Mouse (Mus musculus) hematopoietic stem cell, adult 5-6 weeks (primary cell): ENCODE results near the gene Tmem201. TPM values are rescaled to one million over a fixed set of nuclear protein-coding genes. Genes with fewer than 3 reads are reported as not detected.
"Not testable (repeated sequence)": the region's sequence is repeated elsewhere in the genome, so short reads cannot be mapped to it uniquely, and the experiment has no call there.

Experiments
- ATAC-seq, 2 experiments: fragments of 125-278 bp in 1 of 2; replicated peaks in 1 of 2; 2 replicates each; pipeline ENCODE4 v1.8.0; 2016 to 2017; ENCODE audit warnings: inconsistent platforms in 2 of 2, mild to moderate bottlenecking in 2 of 2, moderate number of reproducible peaks in 2 of 2, low read depth in 1 of 2, moderate TSS enrichment in 1 of 2; ENCODE audit not compliant: low FRiP score in 2 of 2, poor library complexity in 2 of 2, severe bottlenecking in 2 of 2, insufficient read depth in 1 of 2, low TSS enrichment in 1 of 2
- total RNA-seq: library from RNA; stranded (forward); fragments of 172-1452, 232-1000 nt; gene quantifications from 2 replicates; pipeline ENCODE4 v1.2.3, GENCODE M21; 2017

Gene Tmem201
- total RNA-seq, 1 experiment from 2014 or later, result 16.4 TPM

DNA sequence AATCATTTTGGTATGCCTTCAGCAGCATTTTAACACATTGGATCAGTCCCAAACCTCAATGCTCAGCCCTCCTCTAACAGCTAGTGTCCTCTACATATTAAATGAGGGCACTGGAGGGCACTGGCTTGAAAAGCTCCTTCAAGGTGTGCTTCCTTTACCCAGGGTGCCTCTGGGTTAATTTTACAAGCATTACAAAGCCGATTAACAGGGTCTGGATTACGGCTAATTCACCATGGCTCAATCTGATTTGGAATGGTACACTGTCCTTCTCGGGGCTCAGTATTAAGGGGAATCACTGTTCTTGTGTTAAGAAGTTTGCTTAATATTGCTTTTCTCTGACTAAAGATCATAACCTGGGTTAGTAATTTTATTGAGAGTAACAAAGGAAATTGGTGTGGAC lies 15.0 kb upstream of the Tmem201 start:
- no peak for ATAC-seq

DNA sequence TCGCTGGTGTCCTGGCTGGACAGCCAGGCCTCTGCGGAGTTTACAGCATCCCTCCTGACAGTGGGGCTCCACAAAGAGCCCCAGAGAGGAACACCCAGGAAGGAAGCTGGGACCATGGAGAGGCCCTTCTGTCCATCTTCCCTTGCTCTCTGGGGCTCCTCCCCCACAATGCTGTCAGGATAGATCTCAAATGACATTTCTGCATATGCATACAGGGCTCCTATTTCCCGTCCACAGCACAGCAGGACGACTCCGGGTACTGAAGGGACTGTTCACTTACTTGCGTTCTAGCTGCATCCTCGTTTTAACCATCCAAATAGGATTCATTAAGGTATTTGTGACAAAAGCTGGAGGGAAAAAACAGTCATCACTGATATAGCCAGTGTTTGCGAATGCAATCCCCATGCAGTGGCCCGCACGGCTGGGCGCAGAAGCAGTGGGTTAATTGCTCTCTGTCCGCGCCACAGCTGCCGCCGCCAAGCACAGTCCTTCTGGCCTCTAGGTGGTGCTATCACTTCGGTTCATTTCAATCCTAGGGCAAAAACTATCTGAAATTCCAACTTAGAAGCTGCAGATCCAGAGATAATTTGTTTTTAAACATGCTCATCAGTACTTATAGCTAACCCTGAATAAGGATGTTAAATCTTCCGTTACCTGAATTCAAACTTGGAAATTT lies 14.4 kb upstream of the Tmem201 start:
- ATAC-seq, result peak; percentile 46 to 75; a peak in 3 of 4 replicates

DNA sequence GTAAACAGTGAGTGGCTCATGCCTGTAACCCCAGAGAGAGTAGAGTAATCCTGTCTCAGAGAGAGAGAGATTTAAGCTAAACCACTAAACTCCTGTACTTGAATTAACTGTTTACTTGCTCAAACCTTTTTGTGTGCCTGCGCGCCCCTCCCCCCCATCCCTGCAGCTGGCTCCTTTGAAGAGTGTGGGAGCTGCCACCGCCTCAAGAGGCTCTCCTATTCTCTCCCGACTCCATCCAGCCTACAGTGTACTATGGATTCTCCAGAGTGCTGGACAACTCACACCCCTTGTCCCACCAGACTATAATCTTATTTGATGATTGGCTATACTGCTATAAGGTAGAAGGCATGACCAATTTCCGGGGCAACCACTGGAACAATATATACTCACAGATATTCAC lies 12.8 kb upstream of the Tmem201 start:
- no peak for ATAC-seq

DNA sequence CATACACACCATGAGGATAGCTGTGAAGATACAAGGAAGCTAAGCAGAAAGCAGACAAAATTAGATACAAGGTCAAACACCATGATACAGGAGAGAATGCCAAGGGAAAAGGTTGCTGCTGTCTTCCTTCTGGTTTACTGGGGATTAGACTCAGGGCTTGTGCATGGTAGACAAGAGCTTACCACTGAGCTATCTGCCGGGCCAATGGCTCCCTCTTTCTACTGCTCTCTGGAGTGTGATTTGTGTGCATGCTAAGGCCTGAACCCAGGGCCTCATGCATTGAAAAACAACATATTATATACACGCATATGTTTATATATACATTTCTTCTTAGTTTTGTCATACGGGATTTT lies 11.8 kb upstream of the Tmem201 start:
- not testable (repeated sequence) for ATAC-seq

DNA sequence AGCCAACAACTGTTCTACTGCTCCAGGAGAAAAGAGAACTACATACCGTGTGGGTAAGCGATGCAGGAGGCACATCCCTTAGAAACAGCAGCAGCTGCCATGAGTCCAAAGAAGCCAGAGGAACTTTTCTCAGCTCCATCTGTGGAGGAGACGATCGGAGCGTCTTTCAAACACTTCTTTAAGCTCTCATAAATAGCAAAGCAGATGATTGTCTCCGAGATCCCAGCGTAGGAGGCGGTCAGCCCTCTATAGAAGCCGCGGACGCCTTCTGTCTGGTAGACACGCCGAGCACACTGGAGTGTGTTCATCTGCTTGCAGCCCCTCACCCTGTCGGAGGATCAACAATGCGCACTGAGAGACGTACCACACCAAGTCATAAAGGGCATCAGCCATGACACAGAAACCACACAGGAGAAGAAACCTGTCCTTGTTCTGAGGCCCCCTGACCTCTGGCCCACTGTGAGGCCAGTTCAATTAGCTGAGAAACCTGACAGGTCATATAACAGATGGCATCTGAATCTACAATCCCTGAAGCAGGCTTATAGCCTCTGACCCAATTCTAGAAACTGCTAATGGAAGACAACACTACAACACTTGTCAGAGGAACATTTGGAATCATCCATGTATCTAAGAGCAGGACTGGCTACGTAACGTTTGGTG lies 11.3 kb upstream of the Tmem201 start:
- no peak for ATAC-seq

DNA sequence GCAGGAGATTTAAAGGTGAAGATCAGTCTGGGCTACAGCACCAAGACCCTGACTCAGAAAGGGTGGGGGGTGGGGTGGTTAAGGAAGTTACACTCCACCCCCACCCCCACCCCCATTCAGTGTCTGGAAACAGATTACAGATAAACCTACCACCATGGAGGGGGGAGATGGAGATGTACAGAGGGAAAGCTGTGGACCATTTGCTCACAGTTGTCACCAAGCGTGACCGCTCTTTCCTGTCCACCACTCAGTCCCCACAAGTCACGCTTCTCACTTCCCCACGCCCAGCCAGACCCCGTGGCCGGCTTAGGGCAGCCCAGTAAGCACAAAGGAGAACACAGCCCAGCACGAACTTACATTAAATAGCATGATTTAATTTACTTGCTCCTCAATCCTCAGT lies 6.3 kb upstream of the Tmem201 start:
- ATAC-seq, result no peak

DNA sequence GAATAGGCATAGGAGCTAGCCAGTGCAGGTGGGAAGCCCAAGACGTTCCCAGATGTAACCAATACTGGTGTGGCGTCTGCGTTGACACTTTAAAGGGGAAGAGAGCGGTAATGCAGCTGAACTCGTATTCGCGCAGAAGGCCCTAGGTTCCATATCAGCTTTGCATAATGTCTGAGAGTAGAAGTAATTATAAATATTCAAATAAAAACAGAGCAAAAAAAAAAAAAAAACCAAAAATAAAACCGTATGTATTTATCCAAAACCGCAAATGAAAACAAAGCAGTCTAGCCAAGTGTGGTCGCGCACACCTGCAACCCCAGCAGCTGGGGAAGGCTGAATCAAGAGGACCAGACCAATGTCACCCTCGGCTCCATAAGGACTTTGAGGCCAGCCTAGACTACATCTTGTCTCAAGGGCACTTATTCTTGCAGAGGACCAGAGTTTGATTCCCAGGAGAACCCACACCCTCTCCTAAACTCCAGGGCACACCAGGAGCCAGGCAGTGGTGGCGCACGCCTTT lies 4.2 kb upstream of the Tmem201 start:
- no peak for ATAC-seq

DNA sequence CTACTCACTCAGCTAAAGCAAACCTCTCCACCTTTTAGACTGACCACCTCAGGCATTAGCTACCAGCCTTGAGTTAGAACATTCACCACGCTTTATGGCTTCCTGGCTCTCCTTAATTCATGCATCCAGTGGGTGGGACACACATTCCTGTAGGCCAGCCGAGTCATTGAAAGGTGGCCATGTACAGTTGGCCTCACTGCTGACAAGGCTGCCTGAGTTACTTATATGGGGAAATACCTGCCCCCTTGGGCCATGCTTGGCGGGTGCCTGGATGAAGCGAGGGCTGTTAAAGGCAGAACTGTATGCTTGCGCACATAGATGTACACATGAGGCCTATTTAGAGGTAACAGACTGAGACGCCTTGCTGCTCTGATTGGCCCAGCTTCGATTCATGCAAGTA lies 2.5 kb upstream of the Tmem201 start:
- ATAC-seq, result no peak

DNA sequence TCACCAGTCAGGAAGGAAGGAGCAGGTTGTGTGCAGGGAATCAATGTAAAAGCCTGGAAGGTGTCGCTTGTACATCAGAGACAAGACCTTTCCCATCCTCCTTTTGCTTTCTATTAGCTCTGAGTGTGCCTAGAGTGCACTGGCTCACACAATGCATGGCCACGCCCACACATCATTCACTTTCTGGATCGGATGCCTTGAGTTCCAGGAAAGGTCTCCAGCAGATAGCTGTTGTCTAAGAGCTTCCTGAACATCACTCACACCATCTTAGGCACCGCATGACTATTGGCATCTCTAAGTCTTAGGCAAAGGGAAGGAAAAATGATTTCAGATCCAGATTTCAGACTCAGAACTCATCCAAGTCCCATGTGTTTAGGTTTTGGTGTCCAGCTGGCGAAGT lies 1.6 kb upstream of the Tmem201 start:
- no peak for ATAC-seq

DNA sequence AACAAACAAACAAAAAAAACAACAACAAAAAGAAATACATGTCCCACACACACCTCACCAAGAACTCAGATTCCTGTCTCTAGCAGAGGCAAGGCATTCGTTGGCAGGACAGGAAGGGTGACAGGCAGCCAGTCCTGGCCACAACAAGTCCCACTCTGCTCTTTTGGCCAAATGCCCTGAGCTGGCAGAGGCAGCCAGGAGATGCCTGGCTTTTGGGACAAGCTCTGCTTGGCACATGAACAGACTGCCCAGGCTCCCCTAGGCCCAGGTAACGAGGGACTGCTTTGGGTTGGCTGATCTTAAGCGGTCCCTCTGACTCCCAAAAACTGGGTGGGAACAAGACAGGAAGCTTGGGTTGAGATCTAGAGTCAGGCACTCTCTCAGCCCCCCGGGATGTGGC lies 1.3 kb downstream of the Tmem201 start:
- ATAC-seq, result no peak

DNA sequence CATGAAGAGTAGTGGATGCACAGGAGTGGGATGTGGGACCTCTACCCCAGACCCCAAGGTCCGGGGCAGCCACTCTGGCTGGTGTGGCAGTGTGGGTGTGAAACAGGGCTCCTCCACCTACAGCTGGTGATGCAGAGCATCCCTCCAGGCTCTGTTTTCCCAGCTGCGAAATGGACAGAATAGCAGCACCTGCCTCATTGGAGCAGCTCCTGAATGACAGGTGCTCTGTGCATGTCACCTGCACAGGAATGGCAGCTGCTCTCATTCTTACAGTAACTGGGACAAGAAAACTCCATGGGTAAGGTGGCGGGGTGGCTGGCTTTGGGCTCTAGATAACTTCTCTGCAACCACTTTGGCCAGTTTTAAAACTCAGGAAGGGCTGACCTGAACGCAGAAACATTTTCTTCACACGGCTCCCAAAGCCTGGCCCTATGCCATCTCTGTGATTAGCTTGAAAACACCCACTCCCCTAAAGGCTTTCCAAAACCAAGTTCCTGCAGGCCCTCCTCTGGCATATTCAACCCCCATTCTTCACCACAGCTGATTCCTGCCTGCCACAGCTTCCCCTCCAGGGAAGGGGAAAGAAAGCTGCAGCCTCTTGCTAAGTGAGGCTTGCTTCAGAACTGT lies 2.1 kb downstream of the Tmem201 start:
- no peak for ATAC-seq

DNA sequence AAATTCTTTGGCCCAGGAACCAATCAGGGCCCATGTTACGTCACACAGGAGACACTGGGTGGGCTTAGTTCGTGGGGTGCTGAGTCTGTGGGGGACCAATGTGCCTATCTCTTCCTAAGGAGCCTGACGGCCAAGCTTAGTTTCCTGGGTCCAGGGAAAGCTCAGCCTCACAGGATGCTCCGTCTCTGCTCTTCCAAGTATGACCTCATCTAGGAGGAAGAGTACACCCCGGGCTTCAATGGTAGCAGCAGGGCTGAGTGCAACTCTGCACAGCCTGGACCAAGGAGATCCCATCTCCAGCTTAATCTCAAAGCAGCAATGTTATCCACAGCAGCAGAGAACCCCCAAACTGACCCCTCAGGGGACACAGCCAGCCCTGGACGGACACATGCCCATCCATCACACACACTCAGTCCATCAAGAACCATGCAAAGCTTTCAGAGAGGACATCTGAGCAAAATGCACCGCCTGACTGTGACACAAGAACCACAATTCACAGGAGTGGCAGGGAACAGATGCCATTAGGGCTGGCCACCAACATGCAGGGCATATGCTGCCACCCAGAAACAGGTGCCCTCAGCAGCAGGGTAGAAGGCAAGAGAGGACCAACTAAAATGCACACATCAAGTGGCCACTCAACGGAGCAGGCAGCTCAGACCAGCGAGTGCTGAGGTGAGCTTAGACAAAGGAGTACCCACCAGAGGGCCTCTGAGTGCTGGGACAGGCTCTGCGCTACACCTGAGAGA lies 2.9 kb downstream of the Tmem201 start:
- no peak for ATAC-seq

DNA sequence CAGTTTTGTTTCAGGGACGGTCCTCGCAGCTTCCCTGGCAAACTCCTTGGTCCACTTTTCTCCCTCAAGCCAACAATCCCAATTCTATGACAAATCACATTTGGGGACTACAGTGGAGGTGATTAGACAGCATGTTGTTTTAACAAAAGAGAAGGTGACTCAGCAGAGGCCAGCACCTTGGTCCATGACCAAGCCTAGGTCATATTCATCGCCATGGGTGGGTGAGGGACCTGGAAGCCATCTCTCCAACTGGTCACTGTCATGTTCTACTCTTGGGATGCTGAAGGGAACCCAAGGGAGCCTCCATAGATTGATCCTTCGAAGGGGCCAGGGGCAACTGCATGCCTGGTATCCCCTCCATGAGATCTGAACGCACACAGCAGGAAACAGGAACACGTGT lies 3.6 kb downstream of the Tmem201 start:
- no peak for ATAC-seq

DNA sequence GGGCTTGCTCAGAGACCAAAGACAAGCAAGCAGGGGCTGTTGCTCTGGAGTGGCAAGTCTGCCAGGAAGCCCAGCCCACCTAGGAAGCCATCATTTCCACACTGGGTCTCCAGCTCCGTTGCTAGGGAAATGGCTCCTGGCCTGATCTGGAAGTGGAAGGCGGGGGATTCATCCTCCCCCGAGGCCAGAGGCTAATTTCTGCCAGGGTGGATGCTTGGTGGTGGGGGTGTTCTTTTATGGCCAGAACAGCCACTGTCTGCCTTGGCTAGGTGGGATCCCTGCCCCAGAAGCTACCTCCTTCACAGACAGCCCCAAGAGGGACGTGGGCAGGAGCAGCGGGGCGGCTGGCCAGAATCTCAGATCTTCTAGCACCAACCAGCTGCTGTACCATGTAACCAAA lies 4.1 kb downstream of the Tmem201 start:
- ATAC-seq, result no peak

DNA sequence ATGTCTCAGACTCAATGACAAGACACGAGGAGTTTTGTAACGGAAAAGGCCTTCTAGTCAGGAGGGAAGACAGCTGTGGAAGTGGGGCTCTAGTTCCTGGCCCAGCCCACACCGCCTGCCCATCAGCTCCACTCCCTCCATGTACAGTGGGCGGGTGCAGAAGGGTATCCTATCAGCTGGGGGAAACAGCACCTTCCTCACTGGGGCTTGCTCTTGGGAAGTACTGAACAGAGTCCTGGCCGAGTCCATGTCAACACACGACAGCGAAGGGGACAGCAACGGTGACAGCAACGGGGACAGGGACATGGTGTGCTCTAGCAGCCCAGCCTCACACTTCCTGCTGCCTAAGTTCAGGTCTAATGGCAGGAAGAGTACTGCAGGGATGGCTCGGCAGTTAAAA lies 5.0 kb downstream of the Tmem201 start:
- no peak for ATAC-seq

DNA sequence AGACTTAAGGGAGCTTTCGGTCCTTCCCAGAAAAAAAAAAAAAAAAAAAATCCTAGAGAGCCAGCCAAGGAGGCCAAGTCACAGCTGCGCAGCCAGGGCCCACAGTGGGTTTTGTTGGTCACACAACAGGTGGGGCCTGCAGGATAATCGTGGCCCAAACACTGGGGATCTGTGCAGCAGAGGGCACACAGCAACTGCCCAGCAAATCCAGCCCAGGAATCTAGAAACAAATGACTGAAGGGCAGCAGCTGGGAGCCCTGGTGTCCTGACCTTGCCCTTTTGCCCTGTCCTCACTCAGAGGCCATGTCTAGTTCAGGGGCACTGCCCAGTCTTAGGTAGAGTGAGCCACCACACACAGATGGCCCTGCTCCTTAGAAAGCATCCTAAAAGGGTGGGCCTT lies 5.5 kb downstream of the Tmem201 start:
- ATAC-seq, result no peak

DNA sequence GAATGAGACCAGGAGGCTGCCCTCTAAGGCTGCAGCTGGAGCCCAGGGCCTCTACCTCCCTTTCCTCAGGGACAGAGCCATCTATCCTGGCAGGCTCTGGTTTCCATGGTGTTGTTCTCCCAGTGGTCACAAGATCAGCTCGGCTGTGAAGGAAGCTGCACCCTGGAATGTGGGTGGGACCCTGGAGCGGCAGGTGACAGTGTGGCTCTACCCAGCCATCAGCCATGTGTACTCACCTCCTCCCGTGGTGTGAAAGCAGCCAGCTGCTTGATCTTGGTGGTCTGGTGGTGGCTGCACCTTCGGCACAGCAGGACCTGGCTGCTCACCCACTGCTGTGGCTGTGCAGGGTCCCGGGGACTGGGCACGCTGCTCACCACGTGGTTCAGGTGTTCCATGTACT lies 7.0 kb downstream of the Tmem201 start:
- peak in 1 of 2 experiments; percentile 10; a peak in 1 of 4 replicates for ATAC-seq

DNA sequence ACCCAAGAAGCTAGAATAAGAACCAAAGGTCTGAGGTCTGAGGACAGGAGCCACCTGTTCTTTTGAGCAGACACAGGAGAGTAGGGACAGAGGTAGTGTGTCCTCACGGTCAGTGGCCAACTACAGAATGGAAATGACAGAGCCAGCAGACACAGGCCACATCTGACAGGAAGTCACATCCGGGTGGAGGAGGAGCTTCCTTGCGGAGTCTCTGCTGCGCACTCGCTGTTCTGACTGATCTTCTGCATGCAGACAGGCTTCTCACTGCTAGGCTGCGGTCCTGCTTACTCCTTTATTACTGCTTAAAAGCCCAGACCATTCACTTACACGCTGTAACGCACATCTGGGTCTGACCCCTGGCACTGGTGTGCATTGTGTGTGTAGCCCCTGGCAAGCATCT lies 9.0 kb downstream of the Tmem201 start:
- no peak for ATAC-seq
